Mouse (Mus musculus) B cell, adult 2 months (primary cell): ENCODE measurements around the gene Tspan9.
A peak's percentile ranks its signal among the peaks of the same experiment; 100 is the strongest.

Experiments
- DNase-seq, 2 experiments: peaks; one replicate each; pipeline ENCODE4 v3.0.0; 2022

Gene Tspan9

DNA sequence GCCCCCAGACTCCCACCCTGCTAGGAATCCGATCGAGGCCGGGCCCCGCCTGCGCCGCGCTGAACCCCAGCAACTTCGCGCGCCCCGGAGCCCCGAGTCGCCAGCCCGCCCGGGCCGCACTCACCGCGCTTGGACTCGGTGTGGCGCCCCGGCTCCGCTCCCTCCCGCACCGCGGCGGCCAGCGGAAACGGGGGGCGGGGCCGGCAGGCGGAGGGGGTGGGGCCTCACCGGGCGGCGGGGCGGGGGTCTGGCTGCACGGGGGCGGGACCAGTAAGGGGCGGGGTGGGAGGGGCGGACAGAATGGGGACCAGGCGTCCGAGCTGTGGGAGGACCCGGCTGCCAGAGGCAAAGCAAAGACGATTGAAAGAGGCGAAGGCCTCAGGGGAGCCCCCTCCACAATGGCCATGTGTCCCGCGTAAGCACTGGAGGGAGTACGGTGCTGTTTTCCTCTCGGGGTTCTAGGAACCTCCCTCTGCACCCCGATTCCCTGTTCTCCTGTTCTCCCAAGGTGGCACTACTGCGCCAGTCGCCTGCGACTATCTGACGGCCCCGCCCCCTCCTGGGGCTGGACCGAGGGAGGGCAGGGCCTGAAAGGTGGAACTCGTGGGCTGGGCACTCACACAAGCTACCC lies at the start of gene Tspan9:
Gene Tspan9 (minus strand): TSS at position 205 of the 631 bp plus-strand sequence.
- peak; percentile 23 to 36 for DNase-seq

DNA sequence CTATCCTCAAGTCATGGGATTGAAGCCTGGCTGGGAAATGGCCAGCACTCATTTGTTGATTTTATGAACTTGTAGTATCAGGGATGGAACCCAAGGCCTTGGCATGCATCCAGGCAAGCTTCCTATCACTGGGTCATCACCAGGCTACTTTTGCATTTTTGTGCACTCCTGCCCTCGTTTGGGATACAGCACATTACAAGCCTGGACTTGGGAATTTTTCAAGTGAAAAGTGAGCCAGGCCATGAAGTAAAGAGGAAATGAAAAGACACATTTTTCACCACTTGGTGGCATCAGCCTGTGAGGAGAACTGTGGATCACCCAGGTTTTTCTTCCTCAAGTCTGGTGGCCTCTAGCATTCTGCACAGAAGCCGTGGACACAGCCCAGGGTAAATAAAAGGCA lies 40.1 kb upstream of the Tspan9 start:
- DNase-seq = no peak

GRCm38 (mm10) chr6:128181176-128181575 lies 37.8 kb upstream of the Tspan9 start:
- DNase-seq = no peak

DNA sequence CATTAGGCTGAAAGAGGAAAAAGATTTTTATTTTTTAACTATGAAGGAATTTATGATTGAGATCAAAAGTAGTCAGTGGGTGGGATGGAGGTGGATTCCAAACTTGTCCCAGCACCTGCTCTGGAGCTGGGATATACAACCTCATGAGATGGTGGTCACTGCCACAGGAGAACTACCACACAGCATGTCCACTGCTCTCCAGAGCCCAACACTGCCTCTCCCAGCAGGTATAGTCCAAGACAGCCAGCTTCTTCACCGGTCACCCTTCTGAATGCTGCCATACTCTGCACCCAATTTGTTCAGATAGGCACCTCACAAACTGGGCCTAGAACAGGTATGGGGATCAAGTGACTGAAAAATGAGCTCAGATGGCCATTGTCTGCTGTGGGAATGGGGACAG lies 36.3 kb upstream of the Tspan9 start:
- DNase-seq = no peak

DNA sequence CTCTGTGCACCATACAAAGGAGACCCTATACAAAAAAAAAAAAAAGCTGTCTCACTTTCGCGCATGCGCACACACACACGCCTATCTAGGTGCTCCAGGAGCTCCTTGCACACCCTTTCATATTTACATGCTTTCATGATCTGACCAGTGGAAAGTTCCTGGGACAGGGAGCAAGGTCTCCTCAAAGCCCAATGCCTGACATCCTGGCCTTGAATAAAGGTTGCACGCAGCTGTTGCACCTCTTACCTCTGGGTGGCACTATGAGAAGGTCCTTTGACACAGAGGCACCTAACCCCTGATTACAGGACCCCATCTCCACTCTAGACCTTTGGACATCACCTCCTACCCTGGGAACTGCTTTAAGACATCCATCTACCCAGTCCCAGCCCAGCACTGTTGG lies 35.9 kb upstream of the Tspan9 start:
- DNase-seq = no peak

GRCm38 (mm10) chr6:128178681-128179080 lies 35.3 kb upstream of the Tspan9 start:
- DNase-seq = no peak

DNA sequence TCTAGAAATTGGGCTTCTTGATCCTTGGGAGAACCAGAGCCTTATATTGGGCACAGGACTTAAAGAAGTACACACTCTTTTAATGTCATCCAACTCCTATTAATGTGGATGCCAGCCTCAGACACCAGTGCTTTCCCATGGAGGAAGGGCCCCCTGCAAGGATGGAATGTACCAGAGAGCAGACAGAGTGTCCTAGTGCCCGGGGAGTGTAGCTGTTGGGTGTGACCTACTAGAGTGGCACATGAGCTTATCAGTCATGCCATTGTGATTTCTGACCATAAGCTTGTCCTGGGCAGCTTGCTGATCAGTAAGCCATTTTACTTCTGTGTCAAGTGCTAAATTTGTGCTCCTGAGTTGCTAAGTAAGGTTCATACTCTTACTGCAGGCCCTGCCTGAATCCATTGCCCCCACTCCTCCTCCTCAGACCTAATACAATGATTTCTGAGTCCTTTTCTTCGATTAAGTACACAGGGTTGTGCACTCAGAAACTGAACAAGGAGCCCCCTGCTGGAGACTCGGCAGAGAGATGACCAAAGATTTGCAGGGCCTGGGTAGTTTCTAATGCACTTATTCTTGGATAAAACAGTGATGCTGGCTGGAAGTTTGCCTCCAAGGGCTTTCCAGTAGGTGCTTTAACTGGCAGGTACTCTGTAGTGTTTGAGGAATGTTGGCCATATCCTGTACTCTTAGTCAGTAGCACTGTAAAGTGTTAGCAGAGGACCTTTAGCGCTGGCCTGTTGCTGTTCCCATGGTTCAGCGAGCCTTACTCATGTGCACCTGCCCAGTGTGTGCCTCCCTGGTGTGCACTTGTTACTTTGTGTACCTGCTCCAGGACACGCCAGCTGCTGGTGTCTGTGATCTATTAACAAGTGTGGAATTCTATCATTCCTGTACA lies 25.6 kb upstream of the Tspan9 start:
- no peak for DNase-seq

- no peak for DNase-seq
Observed at GRCm38 (mm10) chr6:128165564-128165963, 22.2 kb upstream of the Tspan9 start.

GRCm38 (mm10) chr6:128164632-128165031 lies 21.2 kb upstream of the Tspan9 start:
- DNase-seq = no peak

DNA sequence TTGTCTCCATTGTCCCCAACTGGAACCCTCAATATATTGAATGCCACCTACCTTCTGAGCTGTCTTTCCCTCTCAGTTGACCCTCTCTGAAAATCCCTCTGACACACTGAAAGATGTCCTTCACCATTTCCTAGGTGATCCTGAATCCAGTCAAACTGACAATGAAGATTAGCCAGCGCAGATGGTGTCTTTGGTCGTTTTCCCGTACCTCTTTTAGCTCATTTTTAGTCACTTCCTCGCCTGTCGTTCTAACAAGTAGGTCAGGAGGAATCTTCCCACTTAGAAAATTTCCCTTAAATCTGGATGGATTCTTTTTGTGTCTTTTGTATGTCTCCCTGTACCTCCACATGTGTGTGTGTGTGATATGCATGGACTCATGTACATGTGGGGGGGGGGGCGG lies 15.7 kb upstream of the Tspan9 start:
- no peak for DNase-seq

- no peak for DNase-seq
Observed at GRCm38 (mm10) chr6:128158031-128158430, 14.6 kb upstream of the Tspan9 start.

DNA sequence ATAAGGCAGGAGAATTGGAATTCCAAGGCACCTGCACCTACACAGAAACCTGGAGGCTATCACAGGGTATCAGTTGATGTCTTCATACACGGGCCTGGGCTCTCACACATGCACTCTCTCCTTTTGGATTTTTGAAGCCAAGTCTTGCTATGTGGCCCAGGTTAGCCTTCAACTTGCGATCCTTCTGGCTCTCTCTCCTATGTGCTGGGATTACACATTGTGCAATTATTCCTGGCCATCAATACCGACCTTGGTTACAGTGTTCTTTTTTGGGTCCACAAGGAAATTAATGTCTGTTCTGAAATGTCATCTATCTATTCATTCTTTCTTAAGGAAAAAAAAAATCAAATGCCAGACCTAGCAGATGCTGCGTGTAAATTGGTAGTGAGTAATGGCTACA lies 13.1 kb upstream of the Tspan9 start:
- DNase-seq = no peak

GRCm38 (mm10) chr6:128155935-128156334 lies 12.5 kb upstream of the Tspan9 start:
- DNase-seq = no peak

DNA sequence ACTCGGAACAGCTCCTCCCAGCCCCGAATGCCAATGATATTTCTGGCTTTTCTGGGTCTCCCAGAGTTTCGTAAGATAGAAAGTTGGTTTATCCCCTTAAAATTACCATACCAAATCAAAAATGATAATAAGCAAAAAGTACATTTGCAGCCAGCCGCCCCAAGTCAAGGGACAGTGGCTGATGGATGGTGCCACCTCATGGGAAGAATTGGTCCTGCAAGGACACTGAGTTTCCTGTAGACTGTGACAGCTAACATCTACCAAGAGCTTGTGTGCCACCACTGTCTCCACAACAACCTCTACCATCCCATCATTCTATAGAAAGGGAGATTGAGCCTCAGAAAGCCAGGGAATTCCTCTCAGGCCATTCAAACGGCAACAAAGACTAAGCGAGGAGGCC lies 2.4 kb upstream of the Tspan9 start:
- no peak for DNase-seq

- DNase-seq = no peak
Observed at GRCm38 (mm10) chr6:128142369-128143278, 770 bp downstream of the Tspan9 start.

DNA sequence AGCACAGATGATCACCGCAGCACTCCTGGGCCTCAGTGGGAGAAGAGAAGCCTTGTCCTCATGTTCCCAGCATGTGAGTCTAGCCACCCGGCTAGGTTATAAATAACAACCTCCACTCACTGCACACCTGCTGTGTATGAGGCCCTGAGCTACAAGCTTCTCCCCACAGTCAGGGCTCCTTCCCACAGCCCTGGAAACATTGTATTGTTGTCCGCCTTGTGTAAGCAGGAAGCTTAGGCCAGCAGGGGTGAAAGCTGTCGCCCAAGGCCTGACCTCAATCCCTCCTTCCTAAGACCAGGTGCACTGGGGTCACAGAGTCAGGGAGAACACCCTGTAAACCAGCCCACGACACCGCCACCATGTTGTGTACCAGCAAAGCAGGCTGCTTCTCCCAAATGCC lies 2.7 kb downstream of the Tspan9 start:
- DNase-seq = no peak

- DNase-seq = no peak
Observed at GRCm38 (mm10) chr6:128137855-128138254, 5.5 kb downstream of the Tspan9 start.

DNA sequence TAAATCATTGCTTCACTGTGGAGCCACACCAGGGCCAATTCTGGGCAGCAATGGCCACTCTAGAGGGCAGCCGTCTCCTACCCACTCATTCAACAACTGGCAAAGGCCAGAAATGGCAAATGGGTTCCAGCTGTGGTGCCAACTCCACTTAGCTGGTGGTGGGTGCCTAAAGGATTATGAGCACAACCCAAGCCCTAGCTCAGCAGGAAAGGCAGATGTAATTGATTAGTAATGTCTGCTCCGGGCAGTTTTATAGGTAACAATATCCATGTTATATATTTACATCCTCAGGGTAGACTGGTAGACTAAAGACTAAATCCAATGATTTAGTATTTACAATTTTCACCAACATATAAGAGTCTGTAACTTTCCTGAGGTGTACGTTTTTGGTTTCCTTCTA lies 6.7 kb downstream of the Tspan9 start:
- DNase-seq = no peak

DNA sequence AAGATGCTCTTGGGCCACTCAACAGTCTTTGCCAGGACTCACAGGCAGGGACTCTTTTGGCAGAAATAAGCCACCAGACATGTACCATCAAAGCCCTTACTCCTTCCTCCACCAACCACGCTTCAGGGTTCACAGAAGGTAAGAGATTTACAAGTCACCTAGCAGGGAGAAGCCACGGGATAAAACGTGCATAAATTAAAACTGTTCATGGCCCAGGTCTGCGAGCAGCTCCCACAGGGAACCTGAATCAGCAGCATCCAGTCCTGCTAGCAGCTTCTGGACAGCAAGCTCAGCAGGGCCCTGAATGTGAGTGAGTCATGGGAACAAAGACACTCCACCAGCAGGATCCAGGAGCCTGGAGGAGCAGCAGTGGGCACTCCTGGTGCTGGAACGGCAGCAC lies 7.9 kb downstream of the Tspan9 start:
- DNase-seq = no peak

- no peak for DNase-seq
Observed at GRCm38 (mm10) chr6:128135006-128135405, 8.4 kb downstream of the Tspan9 start.

DNA sequence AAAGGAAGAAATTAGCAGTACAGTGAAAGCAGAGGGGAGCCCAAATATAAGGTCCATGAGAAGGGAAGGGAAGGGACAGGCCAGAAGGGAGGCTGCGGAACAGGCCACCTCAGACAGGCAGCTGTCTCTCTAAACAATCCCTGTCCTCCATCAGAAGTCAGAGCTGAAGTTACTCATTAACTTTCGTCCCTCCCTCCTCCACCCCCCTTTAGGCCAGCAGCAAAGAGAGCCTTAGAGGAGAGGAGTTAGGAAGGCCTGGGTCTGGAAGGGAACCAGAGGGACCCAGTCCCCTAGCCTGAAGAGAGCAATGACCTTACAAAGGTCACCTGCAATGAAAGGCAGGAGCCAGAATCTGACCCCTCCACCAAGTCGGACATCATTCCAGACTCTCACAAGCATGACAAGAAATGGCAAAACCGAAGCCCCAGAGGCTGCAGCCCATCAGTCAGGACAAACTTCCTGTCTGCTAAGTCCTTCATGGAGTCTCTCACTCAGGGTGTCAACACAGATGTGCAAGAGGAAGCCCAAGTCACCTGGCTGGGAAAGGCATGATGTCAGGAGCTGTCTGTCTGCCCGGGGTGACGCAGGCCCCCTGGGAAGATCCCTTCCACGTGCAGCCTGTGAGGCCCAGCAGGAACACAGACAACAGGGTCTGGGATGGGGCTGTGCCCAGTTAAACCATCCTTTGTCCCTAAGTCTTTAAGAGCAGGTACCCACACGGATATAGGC lies 9.0 kb downstream of the Tspan9 start:
- DNase-seq = no peak

DNA sequence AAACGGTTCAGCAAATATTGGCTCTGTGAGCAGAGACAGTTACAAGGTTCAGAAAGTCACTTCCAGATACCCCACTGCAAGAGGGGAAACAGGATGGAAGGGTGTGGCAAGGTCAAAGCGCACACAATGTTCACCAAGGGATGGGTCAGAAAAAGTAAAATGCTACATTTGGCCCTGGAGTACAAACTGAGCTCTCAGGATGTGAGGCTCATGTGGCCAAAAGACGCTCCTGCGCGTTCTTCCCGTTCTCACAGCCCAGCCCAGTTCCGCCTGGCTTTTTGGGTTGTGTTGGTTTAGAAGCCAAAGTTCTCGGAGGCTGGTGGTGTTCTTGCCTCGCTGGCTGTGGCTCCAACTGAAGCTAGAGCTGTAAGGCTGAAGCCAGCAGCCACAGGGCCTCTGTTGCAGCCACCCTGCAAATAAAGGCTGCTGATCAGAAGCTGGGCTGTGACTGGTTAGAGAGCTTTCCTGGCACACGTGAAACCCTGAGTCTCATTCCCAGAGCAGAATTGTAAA lies 9.7 kb downstream of the Tspan9 start:
- no peak for DNase-seq
